Mouse (Mus musculus): Measurements from ENCODE around the gene Tssk6.

DNA sequence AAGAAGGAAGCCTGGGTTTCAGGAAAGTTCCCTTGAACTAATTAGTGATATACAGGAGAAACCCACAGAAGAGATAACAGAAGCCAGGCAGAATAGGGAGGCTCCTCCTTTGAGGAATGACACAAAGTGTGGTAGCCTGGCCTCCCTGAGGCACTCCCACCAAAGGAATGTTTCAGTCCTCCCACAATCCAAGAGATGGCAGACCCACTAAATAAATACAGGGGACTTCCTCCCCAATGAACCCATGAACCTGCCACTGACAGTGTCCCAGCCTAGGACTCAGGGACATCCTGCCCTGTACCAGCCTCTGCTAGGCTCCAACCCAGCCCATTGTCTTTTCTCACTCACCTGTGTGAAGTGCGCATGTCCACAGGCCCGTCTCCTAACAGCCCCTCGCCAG is 33.4 kb downstream of the Tssk6 start:
- no peak for TF ChIP-seq POLR2A (IDR thresholded peaks at IDR 0.05; ENCODE audit: low read depth, low read length)
- no peak for TF ChIP-seq CTCF (IDR thresholded peaks at IDR 0.05; ENCODE audit: extremely low read depth, insufficient read depth, insufficient read length, insufficient replicate concordance)

All from spleen, adult 2 months (tissue).